Mouse (Mus musculus) spleen, postnatal 4 days (tissue): ENCODE results near the gene 4921524J17Rik.
A peak's percentile ranks its signal among the peaks of the same experiment; 100 is the strongest.

Experiments
- DNase-seq, 2 experiments: peaks; one replicate each; pipeline ENCODE4 v3.0.0; 2022; ENCODE audit warnings: low spot score in 2 of 2

Gene 4921524J17Rik

DNA sequence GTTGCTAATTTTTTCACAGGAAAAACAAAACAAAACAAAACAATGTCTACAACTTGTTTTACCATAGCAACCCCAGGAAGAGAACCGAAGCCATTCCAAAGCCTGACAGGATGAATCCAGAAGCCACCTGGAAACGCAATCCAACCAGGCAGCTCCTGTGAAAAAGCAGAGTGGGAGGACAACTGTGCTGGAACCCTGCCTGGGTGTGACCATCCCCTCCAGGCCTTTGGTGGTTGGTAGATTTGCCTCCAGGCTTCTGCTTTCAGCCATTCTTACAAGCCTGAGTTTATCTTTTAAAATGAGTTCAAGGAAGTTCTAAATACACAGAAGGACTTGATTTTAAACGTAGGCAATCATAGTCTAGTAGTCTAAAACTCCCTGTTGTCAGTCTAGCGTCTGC lies 50.7 kb downstream of the 4921524J17Rik start:
- no peak for DNase-seq

DNA sequence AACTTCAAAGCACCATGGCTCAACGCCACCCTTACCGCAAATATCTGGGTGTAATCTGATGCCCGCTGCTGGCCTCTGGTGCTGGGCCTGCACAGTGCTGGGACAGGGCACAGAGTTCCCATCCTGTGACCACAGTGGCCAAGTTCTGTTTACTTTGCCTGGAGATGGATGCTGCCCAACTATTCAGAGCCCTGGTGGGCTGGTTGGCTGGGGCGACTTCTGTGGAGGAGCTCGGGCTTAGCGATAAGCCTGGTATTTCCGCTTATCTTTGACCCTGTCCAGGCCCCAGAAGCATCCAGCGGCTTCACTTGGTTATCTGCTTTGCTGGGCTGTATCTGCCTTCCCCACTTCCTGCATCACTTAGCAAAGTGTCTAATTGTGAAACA lies 51.8 kb downstream of the 4921524J17Rik start:
- peak; percentile 78 for DNase-seq

DNA sequence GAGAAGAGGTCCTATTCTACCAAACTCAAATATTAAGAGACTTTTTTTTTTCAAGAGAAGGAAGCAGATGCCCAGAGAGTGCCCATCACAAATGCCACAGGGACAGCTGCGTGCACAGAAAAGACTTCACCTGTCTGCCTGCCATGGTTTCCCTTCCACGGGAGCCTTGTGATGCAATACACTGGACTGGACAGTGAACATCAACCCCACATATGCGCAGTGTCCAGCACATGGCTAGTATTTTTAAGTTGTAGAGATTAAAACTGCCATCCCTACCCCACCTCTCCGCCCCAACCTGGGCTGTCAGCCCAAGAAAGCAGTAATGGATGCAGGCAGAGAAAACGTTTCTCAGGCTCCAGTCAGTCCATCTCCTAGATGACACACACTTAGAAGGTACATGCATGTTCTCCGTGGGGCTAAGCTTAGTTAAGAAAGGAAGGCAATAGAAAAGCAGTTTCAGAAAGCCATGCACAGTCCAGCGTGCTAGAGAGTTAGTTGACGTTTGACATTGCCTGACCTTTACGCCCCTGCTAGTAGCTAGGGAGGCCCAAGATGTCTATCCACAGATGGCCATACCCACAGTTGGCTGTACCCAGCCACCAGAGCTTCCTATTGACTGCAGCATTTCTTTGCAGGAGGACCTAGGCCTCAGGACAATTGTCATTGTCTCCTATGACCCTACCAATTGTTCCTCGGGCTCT lies 52.4 kb downstream of the 4921524J17Rik start:
- DNase-seq, result peak in 1 of 2 experiments; percentile 68

DNA sequence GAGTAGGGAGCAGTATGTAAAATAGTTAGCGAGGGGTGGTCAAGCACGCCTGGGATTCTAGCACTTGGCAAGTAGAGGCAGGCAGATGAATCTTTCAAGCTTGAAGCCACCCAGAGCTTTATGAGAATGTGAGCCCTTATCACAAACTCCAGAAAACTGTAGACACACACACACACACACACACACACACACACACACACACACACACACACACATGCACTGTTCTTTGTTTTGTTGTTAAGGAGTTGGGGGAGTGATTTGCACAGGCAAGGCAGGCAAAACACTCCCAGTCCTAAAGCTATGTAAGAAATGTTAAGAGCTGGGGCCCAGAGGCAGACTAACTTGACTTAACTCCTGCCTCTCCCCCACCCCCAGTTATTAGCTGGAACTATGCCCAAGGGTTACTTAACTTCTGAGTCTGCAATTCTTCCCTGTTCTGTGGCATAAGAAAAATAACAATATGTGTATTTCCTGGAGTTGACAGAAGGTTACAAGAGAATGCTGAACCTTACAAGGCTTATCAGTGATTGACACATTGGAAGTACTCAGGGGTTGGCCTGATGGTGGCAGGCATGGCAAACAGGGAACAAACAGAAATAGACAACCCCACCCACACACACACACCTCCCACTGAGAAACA lies 53.4 kb downstream of the 4921524J17Rik start:
- DNase-seq, result peak; percentile 64 to 71

DNA sequence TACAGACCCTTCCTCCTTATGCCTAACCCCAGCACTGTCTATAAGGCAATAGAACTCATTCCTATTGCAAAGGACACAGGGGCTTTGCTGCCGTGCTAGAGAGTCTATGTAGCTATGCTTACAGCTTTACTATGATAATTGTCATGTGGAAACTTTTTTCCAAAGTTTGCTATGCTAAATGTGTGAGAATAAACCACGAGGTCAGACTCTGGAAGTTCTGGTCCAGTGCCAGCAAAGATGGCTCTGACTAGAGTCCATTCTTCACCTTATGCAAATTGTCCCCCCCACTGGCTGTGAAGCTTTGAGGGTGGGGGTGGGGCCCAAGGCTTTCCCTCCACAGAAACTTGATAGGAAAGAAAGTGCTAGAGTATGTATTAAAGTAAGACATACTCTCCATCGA lies 56.1 kb downstream of the 4921524J17Rik start:
- no peak for DNase-seq

DNA sequence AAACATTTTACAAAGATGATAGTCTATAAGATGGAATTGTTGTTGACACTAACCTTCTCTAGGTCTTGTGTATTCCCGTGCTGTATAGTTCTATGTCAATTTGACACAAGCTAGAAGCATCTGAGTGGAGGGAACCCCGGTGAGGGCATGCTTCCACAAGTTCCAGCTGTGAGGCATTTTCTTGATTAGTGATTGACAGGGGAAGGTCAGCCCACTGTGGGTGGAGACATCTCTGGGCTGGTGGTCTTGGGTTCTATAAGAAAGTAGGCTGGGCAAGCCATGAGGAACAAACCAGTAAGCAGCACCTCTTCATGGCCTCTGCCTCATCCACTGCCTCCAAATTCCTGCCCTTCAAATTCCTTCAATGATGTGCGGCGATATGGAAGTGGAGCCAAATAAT lies 58.3 kb downstream of the 4921524J17Rik start:
- no peak for DNase-seq

DNA sequence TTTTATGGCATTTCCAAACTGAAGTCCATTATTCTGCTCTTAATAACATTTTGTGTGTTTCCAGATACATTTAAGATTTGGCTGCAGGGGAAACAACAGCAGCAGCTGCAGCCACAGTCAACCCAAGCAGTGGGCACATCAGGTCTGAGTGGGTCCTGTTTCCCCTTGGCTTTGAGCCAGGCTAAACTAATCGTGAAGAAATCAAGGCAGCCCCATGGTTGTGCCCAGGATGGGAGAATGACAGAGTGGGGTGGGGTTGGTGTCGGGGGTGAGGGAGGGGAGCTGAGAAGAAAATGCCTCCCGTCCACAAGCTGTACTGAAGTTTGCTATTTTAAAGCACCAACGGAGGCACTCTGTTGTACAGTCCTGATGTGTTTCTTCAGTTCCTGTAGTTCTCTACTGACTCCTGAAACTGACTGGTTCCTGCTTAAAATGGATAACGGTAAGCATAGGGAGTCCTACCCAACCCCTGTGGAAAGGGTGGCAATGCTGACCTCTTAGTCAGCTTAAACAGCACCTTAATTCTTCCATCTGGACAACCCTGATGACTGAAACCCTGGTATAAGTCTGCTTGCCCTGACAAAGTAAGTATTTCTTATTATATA lies 59.1 kb downstream of the 4921524J17Rik start:
- DNase-seq, result no peak

DNA sequence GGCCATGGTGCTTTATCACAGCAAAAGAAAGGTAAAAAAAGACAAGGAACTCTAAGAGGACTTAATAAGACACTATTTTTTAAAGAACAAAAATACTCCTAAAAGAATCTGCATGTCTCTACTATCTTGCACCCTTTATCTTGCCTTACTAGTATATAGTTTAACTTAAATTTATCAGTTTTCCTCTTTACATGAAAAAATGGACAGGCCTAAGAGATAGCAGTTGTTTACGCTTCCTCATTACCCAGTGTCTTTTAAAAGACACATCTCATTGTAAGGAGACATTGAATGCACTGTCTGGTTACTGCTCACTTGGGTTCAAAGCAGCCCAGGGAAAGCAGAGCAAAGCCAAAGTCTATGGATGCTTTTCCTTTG lies 60.2 kb downstream of the 4921524J17Rik start:
- no peak for DNase-seq

DNA sequence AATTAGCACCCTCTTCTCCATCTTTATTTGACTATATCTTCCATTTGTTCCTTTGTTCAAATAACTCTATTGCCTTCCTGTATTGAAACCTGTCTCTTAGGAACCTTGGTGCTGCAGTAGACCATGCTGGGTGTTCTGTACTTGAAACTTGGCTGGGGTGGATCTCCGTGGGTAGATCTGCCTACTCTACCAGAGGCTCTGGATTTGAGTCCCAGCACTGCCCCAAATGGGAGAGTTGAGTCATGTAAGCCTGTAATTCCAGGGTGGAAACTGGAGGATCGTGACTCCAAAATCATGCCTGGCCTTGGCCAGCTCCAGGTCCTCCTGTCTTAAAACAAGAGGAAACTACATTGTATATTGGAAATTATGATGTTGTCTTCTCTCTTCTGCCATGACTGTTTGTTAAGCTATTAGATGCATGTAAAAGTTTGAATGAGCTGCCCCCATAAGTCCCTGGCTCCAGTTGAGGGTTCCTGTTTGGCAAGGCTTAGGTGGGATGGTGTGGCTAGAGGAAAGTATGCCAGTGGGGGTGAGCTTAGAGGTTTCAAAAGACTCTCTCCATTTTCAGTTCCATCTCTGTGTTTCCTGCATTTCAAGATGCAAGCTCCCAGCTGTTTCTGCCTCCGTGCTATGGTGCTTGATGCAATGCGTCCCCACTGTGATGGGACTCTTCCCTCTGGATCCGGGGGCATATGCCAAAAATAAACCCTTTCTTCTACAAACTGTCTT lies 60.7 kb downstream of the 4921524J17Rik start:
- no peak for DNase-seq

DNA sequence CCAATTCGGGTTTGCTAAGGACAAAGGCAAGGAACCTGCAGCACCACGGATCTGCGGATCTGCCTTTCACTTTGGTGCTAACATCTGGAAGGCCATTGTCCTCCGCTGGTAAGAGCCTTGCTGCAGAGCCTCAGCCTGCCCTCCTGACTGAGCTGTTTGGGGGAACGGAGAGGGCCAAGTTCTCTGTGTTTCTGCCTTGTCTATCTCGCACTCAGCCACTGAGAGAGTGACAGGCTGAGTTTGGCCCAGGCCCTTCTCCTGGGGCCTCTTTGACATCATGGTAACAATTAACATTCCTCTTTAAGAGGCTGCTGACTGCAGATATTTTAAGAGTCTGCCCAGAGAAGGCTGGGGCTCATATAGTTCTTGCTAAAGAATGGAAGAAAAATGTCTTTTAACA lies 67.5 kb downstream of the 4921524J17Rik start:
- no peak for DNase-seq

DNA sequence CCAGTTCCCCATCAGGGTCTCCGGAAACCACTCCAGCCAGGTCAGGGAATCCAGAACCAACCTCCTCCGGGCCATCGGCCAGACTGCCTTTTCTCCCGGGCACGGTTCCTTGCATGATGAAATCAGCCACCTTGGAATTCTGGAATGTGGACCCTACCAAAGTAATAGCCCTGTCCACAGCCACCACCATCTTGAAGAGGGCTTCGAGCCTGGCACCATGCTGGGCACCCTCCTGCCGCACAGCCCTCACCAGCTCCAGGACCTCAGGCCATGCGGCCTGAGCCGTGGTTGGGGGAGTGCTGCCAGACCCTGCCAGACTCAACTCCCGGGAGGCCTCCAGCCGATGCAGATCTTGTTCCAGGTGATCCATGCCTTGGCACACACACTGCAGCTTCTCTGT lies 68.0 kb downstream of the 4921524J17Rik start:
- no peak for DNase-seq

DNA sequence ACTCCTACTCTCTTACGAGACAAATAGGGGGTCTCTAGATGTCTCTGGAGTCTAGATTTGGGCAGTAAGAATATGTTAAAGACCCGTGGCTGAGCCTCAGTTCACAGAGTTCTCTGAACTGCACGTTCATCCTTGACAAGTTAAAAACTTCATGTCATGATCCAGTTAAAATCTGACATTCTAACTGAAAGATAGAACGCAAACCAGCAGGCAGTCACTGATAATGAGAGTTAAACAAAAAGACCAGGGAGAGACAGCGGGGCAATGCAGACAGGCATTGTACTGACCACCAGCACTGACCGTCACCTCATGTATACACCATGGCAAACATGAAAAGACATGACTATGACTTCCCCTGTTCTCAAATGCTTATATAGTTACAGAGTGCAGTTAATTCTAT lies 69.2 kb downstream of the 4921524J17Rik start:
- DNase-seq, result no peak

DNA sequence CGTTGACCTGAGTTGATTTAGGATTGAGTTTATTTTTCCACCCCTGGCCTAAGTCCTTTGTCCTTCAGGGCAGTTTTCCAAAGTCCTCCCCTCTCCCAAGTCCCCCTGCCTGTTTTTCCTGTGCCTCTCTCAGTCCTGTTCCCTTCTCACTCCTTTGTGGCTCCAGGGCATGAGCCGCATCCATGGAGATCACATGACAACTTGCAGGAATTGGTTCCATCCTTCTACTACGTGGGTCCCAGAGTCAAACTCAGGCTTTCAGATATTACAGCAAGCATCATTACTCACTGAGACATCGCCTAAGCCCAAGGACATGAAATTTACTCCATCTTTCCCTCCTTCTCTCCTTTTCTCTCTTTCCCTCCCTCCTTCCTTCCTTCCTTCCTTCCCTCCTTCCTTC lies 70.4 kb downstream of the 4921524J17Rik start:
- no peak for DNase-seq
